Comparison of ENCODE assay signal across 8 mouse cellular contexts in genomic region chr3:31093627-31094351, GRCm38 (mm10). TPM values are rescaled to one million over a fixed set of nuclear protein-coding genes. Genes with fewer than 3 reads are reported as not detected.
DNase-seq lines count a peak whose midpoint lies in the region; ATAC-seq and TF ChIP-seq lines count a peak whose summit lies in the region.

No protein-coding gene starts in this region.

- TF ChIP-seq CTCF in MEL (IDR thresholded peaks at IDR 0.05 in 2 of 3, conservative IDR thresholded peaks at IDR 0.05 in 1 of 3; ENCODE audit: control insufficient read depth in 1 of 3, insufficient read depth in 1 of 3, low read depth in 2 of 3, low read length in 3 of 3, poor library complexity in 1 of 3, severe bottlenecking in 1 of 3), result no peak

- no peak; a peak in 1 of 4 replicates for TF ChIP-seq EP300 in MEL (IDR thresholded peaks at IDR 0.05; ENCODE audit: low read depth in 1 of 2, low read length in 2 of 2)

- no peaks in the 10 kb centered on the region for H3K27me3 ChIP-seq in MEL (ENCODE audit: control insufficient read depth in 1 of 2, insufficient read depth in 2 of 2, low read length in 2 of 2)
- H3K27me3 ChIP-seq in hindbrain, embryonic 12.5 days, result no peaks in the 10 kb centered on the region

- no peak for TF ChIP-seq RAD21 in MEL (IDR thresholded peaks at IDR 0.05; ENCODE audit: low read depth, low read length)

- peaks cover 2 to 18% of the 10 kb centered on the region in 2 experiments for H3K4me1 ChIP-seq in MEL (ENCODE audit: control insufficient read depth in 1 of 2, insufficient read depth in 2 of 2, low read length in 2 of 2)
- H3K4me1 ChIP-seq in hindbrain, embryonic 12.5 days, result peaks cover 34% of the 10 kb centered on the region

- ATAC-seq in hindbrain, embryonic 12.5 days (ENCODE audit: low FRiP score), result peak; percentile 43

- WGBS in hindbrain, embryonic 12.5 days, result under 1% methylated on average over 46 of the region's 58 CpGs

- H3K9me3 ChIP-seq in MEL (replicated peaks; ENCODE audit: insufficient read depth, low read length), result no peaks in the 10 kb centered on the region
- H3K9me3 ChIP-seq in hindbrain, embryonic 12.5 days (replicated peaks), result no peaks in the 10 kb centered on the region

- TF ChIP-seq POLR2A in MEL (IDR thresholded peaks at IDR 0.05; ENCODE audit: control insufficient read depth in 1 of 2, insufficient read depth in 1 of 2, low read depth in 1 of 2, low read length in 2 of 2, poor library complexity in 1 of 2), result peak; percentile 17 to 47; a peak in 2 of 4 replicates

- peak overlapping the region; percentile 71 to 100 for H3K4me3 ChIP-seq in MEL (ENCODE audit: control insufficient read depth in 1 of 2, insufficient read depth in 1 of 2, low read depth in 2 of 2, low read length in 2 of 2)
- peak overlapping the region; percentile 97 for H3K4me3 ChIP-seq in hindbrain, embryonic 12.5 days

- H3K9ac ChIP-seq in MEL (ENCODE audit: control insufficient read depth, low read depth, low read length, poor library complexity, severe bottlenecking), result peak overlapping the region; percentile 80
- H3K9ac ChIP-seq in hindbrain, embryonic 12.5 days, result peak overlapping the region; percentile 97

- DNase-seq in MEL (ENCODE audit: low read depth, low spot score), result peak; percentile 87
- peak; percentile 56 for DNase-seq in cerebellum, adult 8-10 months
- peak; percentile 65 to 76 for DNase-seq in frontal cortex, postnatal 10 days (ENCODE audit: low spot score in 2 of 2)
- DNase-seq in layer of hippocampus, postnatal 25 days (ENCODE audit: extremely low spot score in 1 of 2, low spot score in 1 of 2), result peak; percentile 33 to 58
- DNase-seq in lung, postnatal 14 days, result peak; percentile 72
- DNase-seq in ovary, postnatal 36 days (ENCODE audit: low spot score), result peak; percentile 72
- DNase-seq in thymus, postnatal 14 days, result peak; percentile 78

- peaks cover 0 to 20% of the 10 kb centered on the region in 2 experiments; a peak in 2 of 4 replicates for H3K36me3 ChIP-seq in MEL (ENCODE audit: control insufficient read depth in 1 of 2, insufficient read depth in 2 of 2, low read length in 2 of 2)
- 0 out of 2 replicates have a peak, but pooled peaks cover 3% of the 10 kb centered on the region for H3K36me3 ChIP-seq in hindbrain, embryonic 12.5 days

- peak overlapping the region; percentile 72 for H3K4me2 ChIP-seq in hindbrain, embryonic 12.5 days (replicated peaks)

- peak overlapping the region; percentile 97 for H3K27ac ChIP-seq in MEL (ENCODE audit: control insufficient read depth, low read depth, low read length)
- peak overlapping the region; percentile 99 for H3K27ac ChIP-seq in hindbrain, embryonic 12.5 days

- peaks cover 12% of the 10 kb centered on the region for H3K79me2 ChIP-seq in MEL (ENCODE audit: control insufficient read depth, insufficient read depth, low read length, poor library complexity)

TF ChIP-seq in MEL, 35 proteins besides CTCF, POLR2A, EP300 and RAD21:
- TF ChIP-seq ZNF384 (IDR thresholded peaks at IDR 0.05; ENCODE audit: low read depth, low read length) (peak; percentile 94), MXI1 (IDR thresholded peaks at IDR 0.05; ENCODE audit: low read depth, low read length) (0 out of 2 replicates have a peak, but pooled peaks have one; percentile 31), MYB (IDR thresholded peaks at IDR 0.05; ENCODE audit: low read depth, low read length) (no peak), MAZ (IDR thresholded peaks at IDR 0.05; ENCODE audit: low read depth, low read length) (peak; percentile 43), NRF1 (IDR thresholded peaks at IDR 0.05; ENCODE audit: insufficient read depth, low read depth, low read length, poor library complexity, severe bottlenecking) (peak; percentile 53; the same call in 1 of the 2 replicates), POLR2AphosphoS2 (IDR thresholded peaks at IDR 0.05; ENCODE audit: low read length) (no peak), E2F4 (IDR thresholded peaks at IDR 0.05; ENCODE audit: borderline replicate concordance, low read depth, low read length) (0 out of 2 replicates have a peak, but pooled peaks have one; percentile 30), MEF2A (IDR thresholded peaks at IDR 0.05; ENCODE audit: extremely low read depth, insufficient replicate concordance, low read depth, low read length, poor library complexity, severe bottlenecking) (no peak), ETS1 (IDR thresholded peaks at IDR 0.05; ENCODE audit: low read depth, low read length) (peak; percentile 51; the same call in 1 of the 2 replicates), CHD1 (IDR thresholded peaks at IDR 0.05; ENCODE audit: low read depth, low read length) (peak; percentile 24; the same call in 1 of the 2 replicates), TAL1 (IDR thresholded peaks at IDR 0.05; ENCODE audit: low read length) (no peak), MAFK (IDR thresholded peaks at IDR 0.05; ENCODE audit: borderline replicate concordance, low read depth, low read length) (no peak), TCF12 (IDR thresholded peaks at IDR 0.05; ENCODE audit: low read depth, low read length) (no peak), MYC (IDR thresholded peaks at IDR 0.05; ENCODE audit: low read depth, low read length) (no peak), NELFE (IDR thresholded peaks at IDR 0.05; ENCODE audit: low read depth, low read length) (peak; percentile 30)

RNA-seq across cellular contexts. Expression of gene Skil, which starts 1.1 kb away (rescaled TPM):
- total RNA-seq in MEL (2012; rRNA removed), result 7.4 and 7.5 TPM in 2 replicates
- polyA plus RNA-seq in MEL (2012; ENCODE audit: insufficient read depth in 1 of 2, insufficient read length in 2 of 2, low read depth in 1 of 2, low replicate concordance in 2 of 2, missing spikeins in 1 of 2), result 1 to 10 TPM in 1 of 2 experiments, not detected in 1; 8.6 TPM
- 51.9 and 52.8 TPM in 2 replicates for polyA plus RNA-seq in hindbrain, embryonic 12.5 days (2016; fragmentation: Nextera tagmentation; extraction: Ambion mirVana)
- total RNA-seq in layer of hippocampus, postnatal 25 days (2021), result 10 to 100 TPM; 67.6 to 70.0 TPM

RNA-seq across cellular contexts. Expression of gene Cldn11, which starts 55.9 kb away (rescaled TPM):
- not detected in 2 replicates for total RNA-seq in MEL (2012; rRNA removed)
- not detected for polyA plus RNA-seq in MEL (2012; ENCODE audit: insufficient read depth in 1 of 2, insufficient read length in 2 of 2, low read depth in 1 of 2, low replicate concordance in 2 of 2, missing spikeins in 1 of 2)
- 31.2 and 31.3 TPM in 2 replicates for polyA plus RNA-seq in hindbrain, embryonic 12.5 days (2016; fragmentation: Nextera tagmentation; extraction: Ambion mirVana)
- 100 to 1,000 TPM; 273 to 334 TPM for total RNA-seq in layer of hippocampus, postnatal 25 days (2021)

Comparison
In these comparisons a context has a peak if more than half of its experiments do, and no peak if none do; other contexts are left out.
1. Peak in every context shown above with its lines: DNase-seq, ATAC-seq, H3K4me3 ChIP-seq and H3K27ac ChIP-seq.
2. RNA of gene Cldn11, which starts 55.9 kb away (total RNA-seq): 273 to 334 TPM in layer of hippocampus, postnatal 25 days; not detected in MEL; every median in the first group is over 100 times any median in the second.